8 mouse cellular contexts compared by ENCODE assay signal in the genomic region with DNA sequence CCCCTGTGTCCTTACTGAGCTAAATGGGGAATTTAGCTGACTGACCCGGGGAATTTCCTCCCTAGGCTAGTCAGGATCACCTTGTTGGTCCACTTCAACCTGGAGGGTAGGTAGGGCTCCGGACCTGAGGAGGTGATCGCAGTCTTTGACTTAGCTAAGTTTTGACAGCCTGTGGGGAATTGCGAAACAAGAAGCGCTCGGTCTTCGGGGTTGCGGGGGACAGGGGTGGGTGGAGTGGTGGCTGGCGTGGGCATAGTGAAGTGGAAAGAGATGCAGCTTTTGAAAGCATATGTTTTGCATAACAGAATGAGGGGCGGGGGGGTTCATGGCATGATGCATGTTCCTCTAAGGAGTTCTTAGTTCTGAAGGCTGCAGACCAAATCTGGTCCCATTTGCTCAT. TPM values are rescaled to one million over a fixed set of nuclear protein-coding genes. Genes with fewer than 3 reads are reported as not detected.
DNase-seq lines count a peak whose midpoint lies in the region; ATAC-seq and TF ChIP-seq lines count a peak whose summit lies in the region.

No protein-coding gene starts in this region.

- H3K4me3 ChIP-seq in C2C12 (ENCODE audit: insufficient read depth, poor library complexity, severe bottlenecking): peak overlapping the region; percentile 48
- peak overlapping the region; percentile 73 for H3K4me3 ChIP-seq in intestine, embryonic 15.5 days (replicated peaks)
- H3K4me3 ChIP-seq in stomach, embryonic 16.5 days (replicated peaks; ENCODE audit: low read length): peak overlapping the region; percentile 79

- peaks cover 5% of the 10 kb centered on the region for H3K79me2 ChIP-seq in C2C12 (ENCODE audit: control insufficient read depth, insufficient read depth)

- ATAC-seq in cerebellum, adult (ENCODE audit: insufficient number of reproducible peaks, low FRiP score, low TSS enrichment): 0 out of 2 replicates have a peak, but pooled peaks have one; percentile 2
- ATAC-seq in erythroid progenitor cell, adult 5-6 weeks (replicated peaks; ENCODE audit: low FRiP score, poor library complexity, severe bottlenecking): peak; percentile 9; the same call in 1 of the 2 replicates
- ATAC-seq in intestine, embryonic 15.5 days: peak; percentile 2; the same call in 1 of the 2 replicates
- no peak for ATAC-seq in stomach, embryonic 16.5 days (ENCODE audit: insufficient read depth, low FRiP score)

- WGBS in intestine, embryonic 15.5 days: 2% methylated on average over 10 of the region's 10 CpGs
- 2% methylated on average over 10 of the region's 10 CpGs for WGBS in stomach, embryonic 16.5 days

- H3K27ac ChIP-seq in intestine, embryonic 15.5 days: peak overlapping the region; percentile 89
- peak overlapping the region; percentile 93 for H3K27ac ChIP-seq in stomach, embryonic 16.5 days (ENCODE audit: low read length)

- DNase-seq in cerebellum, adult 9-11 months: no peak
- peak; percentile 59 for DNase-seq in lung, postnatal 36 days
- no peak for DNase-seq in left cerebral cortex, postnatal 25 days (ENCODE audit: low spot score in 2 of 2)

- no peaks in the 10 kb centered on the region for H3K9me3 ChIP-seq in intestine, embryonic 15.5 days
- no peaks in the 10 kb centered on the region for H3K9me3 ChIP-seq in stomach, embryonic 16.5 days (replicated peaks; ENCODE audit: control insufficient read depth, low read length)

- H3K36me3 ChIP-seq in C2C12 (ENCODE audit: control insufficient read depth, insufficient read depth): peaks cover 25% of the 10 kb centered on the region
- H3K36me3 ChIP-seq in intestine, embryonic 15.5 days: peaks cover 3% of the 10 kb centered on the region
- H3K36me3 ChIP-seq in stomach, embryonic 16.5 days (ENCODE audit: control insufficient read depth, insufficient read depth, low read length): peaks cover 9% of the 10 kb centered on the region; the same call in 1 of the 2 replicates

- H3ac ChIP-seq in C2C12 (ENCODE audit: control insufficient read depth, insufficient read length, low read depth): peak overlapping the region; percentile 59

- H3K4me2 ChIP-seq in intestine, embryonic 15.5 days (replicated peaks): peak overlapping the region; percentile 88
- peak overlapping the region; percentile 98 for H3K4me2 ChIP-seq in stomach, embryonic 16.5 days (ENCODE audit: low read depth, low read length)

- H3K9ac ChIP-seq in intestine, embryonic 15.5 days: peak overlapping the region; percentile 63
- H3K9ac ChIP-seq in stomach, embryonic 16.5 days (ENCODE audit: low read length): peak overlapping the region; percentile 92

- no peaks in the 10 kb centered on the region for H3K27me3 ChIP-seq in C2C12 (ENCODE audit: control insufficient read depth, insufficient read depth, insufficient read length)
- H3K27me3 ChIP-seq in intestine, embryonic 15.5 days (replicated peaks): no peaks in the 10 kb centered on the region
- no peaks in the 10 kb centered on the region for H3K27me3 ChIP-seq in stomach, embryonic 16.5 days (ENCODE audit: control insufficient read depth, insufficient read depth, low read length)

- TF ChIP-seq CTCF in C2C12 (IDR thresholded peaks at IDR 0.05; ENCODE audit: control insufficient read depth, insufficient read depth, insufficient read length): no peak

- no peaks in the 10 kb centered on the region for H3K79me3 ChIP-seq in C2C12 (ENCODE audit: low read depth)

- intact Hi-C loops in left cerebral cortex, postnatal 25 days (cut with DNase I): loop anchor here (1.0 to 10.0 kb wide), 3 partner anchors 29 to 614 kb away; a partner anchor contains a TSS

- H3K4me1 ChIP-seq in intestine, embryonic 15.5 days (replicated peaks): 0 out of 2 replicates have a peak, but pooled peaks cover 3% of the 10 kb centered on the region
- H3K4me1 ChIP-seq in stomach, embryonic 16.5 days (ENCODE audit: control insufficient read depth, insufficient read depth, low read length): 0 out of 2 replicates have a peak, but pooled peaks cover 4% of the 10 kb centered on the region

TF ChIP-seq in C2C12, 6 proteins besides CTCF, POLR2A, EP300 and RAD21:
- no peak for TF ChIP-seq MYOG (IDR thresholded peaks at IDR 0.05; ENCODE audit: control insufficient read depth, extremely low read depth, insufficient read length)
- peak; percentile 36 for TF ChIP-seq CEBPB (IDR thresholded peaks at IDR 0.05; ENCODE audit: low read depth)
TF ChIP-seq in C2C12: peak in this region for 1.

RNA-seq across cellular contexts. Expression of a gene that starts 0.8 kb away (rescaled TPM):
- 15.7 TPM for polyA plus RNA-seq in C2C12 (2012; fragmentation: generic; extraction: Trizol)
- 14.4 and 17.6 TPM in 2 replicates for total RNA-seq in erythroid progenitor cell, adult 5-6 weeks (2015; ENCODE audit: low replicate concordance)
- 8.9 and 11.4 TPM in 2 replicates for total RNA-seq in erythroid progenitor cell, adult 5-6 weeks (2017; ENCODE audit: low replicate concordance)
- 29.0 and 29.6 TPM in 2 replicates for polyA plus RNA-seq in intestine, embryonic 15.5 days (2015; fragmentation: Nextera tagmentation; extraction: Ambion mirVana)
- polyA plus RNA-seq in stomach, embryonic 16.5 days (2015; fragmentation: Nextera tagmentation; extraction: Ambion mirVana): 31.7 and 31.9 TPM in 2 replicates
- 1 to 10 TPM; 9.2 to 9.8 TPM for total RNA-seq in left cerebral cortex, postnatal 25 days (2021)

RNA-seq across cellular contexts. Expression of a gene that starts 24.0 kb away (rescaled TPM):
- polyA plus RNA-seq in C2C12 (2012; fragmentation: generic; extraction: Trizol): not detected
- 0.84 TPM in 1 of 2 replicates, not detected in the other for total RNA-seq in erythroid progenitor cell, adult 5-6 weeks (2015; ENCODE audit: low replicate concordance)
- 0.26 TPM in 1 of 2 replicates, not detected in the other for total RNA-seq in erythroid progenitor cell, adult 5-6 weeks (2017; ENCODE audit: low replicate concordance)
- polyA plus RNA-seq in intestine, embryonic 15.5 days (2015; fragmentation: Nextera tagmentation; extraction: Ambion mirVana): 0.06 and 0.08 TPM in 2 replicates
- 0.08 TPM in 1 of 2 replicates, not detected in the other for polyA plus RNA-seq in stomach, embryonic 16.5 days (2015; fragmentation: Nextera tagmentation; extraction: Ambion mirVana)
- total RNA-seq in left cerebral cortex, postnatal 25 days (2021): not detected

RNA-seq across cellular contexts. Expression of a gene that starts 28.6 kb away (rescaled TPM):
- 8.3 TPM for polyA plus RNA-seq in C2C12 (2012; fragmentation: generic; extraction: Trizol)
- total RNA-seq in erythroid progenitor cell, adult 5-6 weeks (2015; ENCODE audit: low replicate concordance): 36.9 and 41.8 TPM in 2 replicates
- total RNA-seq in erythroid progenitor cell, adult 5-6 weeks (2017; ENCODE audit: low replicate concordance): 65.7 and 103 TPM in 2 replicates
- polyA plus RNA-seq in intestine, embryonic 15.5 days (2015; fragmentation: Nextera tagmentation; extraction: Ambion mirVana): 22.4 and 23.0 TPM in 2 replicates
- 19.0 and 22.1 TPM in 2 replicates for polyA plus RNA-seq in stomach, embryonic 16.5 days (2015; fragmentation: Nextera tagmentation; extraction: Ambion mirVana)
- total RNA-seq in left cerebral cortex, postnatal 25 days (2021): 10 to 100 TPM; 89.1 to 89.7 TPM
